Mouse (Mus musculus): ENCODE data around the gene Tmem50b.
"Not testable (repeated sequence)": the region's sequence is repeated elsewhere in the genome, so short reads cannot be mapped to it uniquely, and the experiment has no call there.

Gene Tmem50b

DNA sequence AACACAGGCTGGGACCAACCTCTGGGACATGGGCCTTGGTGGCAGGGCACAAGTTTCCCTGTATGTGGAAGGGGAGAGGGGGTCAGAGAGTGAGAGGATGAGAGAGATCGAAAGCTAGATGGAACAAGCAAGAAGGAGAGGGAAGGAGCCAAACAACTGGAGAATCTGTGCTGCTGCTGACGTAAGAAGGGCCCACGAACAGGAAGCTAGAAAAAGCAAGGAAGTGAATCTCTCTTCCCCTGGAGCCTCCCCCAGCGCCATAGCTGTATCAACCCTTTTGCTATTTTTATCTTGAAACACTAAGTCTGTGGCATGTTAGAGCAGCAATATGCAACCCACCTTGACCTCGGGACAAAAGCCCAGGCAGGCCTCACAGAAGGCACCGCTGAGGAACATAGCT is 59.5 kb downstream of the Tmem50b start:
- CTCF ChIA-PET, result no interaction called here

DNA sequence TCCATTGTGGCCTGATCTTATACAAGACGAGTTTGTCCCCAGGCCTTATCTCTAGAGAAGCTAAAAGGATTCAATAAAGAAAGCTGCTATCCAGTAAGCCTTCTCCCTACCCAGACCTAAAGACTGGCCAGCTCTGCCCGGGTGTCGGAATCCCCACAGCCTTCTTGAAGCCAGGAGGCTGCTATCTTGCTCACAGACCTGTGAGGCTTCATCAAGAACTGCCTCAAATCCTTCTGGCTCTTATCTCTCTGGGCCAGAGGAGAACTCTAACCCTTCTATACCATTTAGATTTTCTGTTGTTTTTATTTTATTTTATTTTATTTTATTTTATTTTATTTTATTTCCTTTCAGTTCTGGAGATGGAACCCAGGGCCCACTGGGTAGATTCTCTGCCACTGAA is 60.5 kb downstream of the Tmem50b start:
- CTCF ChIA-PET, result no interaction called here

DNA sequence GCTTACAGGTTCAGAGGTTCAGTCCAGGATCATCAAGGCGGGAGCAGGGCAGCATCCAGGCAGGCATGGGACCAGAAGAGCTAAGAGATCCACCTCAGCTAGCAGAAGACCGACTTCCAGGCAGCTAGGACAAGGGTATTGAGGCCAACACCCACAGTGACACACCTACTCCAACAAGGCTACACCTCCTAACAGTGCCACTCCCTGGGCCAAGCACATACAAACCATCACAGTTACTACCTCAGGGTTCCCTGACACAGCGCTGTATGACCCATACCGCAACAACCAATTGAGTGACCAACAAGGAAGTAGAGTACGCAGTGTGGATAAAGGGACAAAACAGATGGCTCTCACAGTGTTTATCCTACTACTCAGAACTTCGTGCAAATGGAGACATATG is 61.2 kb downstream of the Tmem50b start:
- CTCF ChIA-PET, result no interaction called here

- CTCF ChIA-PET, result no interaction called here
Measured at GRCm38 (mm10) chr16:91534888-91535287, 62.7 kb downstream of the Tmem50b start.

- CTCF ChIA-PET, result interaction anchor here (0.6 to 0.7 kb wide), 2 partner anchors 12 to 25 kb away, joined by 3 to 5 read pairs; no protein-coding TSS in a partner anchor
Measured at GRCm38 (mm10) chr16:91534477-91534876, 63.1 kb downstream of the Tmem50b start.

- CTCF ChIA-PET, result interaction anchor here (0.6 to 0.7 kb wide), 2 partner anchors 13 to 21 kb away, joined by 5 to 6 read pairs; no protein-coding TSS in a partner anchor
Measured at GRCm38 (mm10) chr16:91533097-91534001, 64.3 kb downstream of the Tmem50b start.

GRCm38 (mm10) chr16:91532429-91532828 is 65.2 kb downstream of the Tmem50b start:
- CTCF ChIA-PET, result interaction anchor here (0.6 to 0.7 kb wide), 2 partner anchors 9 to 20 kb away, joined by 6 to 10 read pairs; no protein-coding TSS in a partner anchor

DNA sequence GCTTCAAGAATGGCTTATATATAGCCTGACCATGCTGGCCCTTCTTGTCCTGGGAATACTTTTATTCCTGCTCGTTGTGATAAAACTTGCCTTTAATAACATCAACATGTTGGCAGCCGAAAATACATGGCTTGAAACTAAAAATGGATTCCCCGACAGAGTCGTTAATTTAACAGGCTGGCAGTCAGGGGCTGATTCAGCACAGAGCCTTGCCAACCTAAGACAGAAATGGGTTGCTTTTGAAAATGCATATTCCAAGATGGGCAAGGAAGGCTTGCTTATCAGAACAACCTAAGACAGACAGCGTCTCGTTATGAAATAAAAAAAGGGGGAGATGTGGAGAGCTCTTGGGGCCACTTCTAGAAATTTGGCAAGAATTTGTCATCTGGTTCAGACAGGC is 65.7 kb downstream of the Tmem50b start:
- CTCF ChIA-PET, result interaction anchor here (0.6 to 0.7 kb wide), 2 partner anchors 8 to 10 kb away, joined by 10 to 12 read pairs; no protein-coding TSS in a partner anchor

GRCm38 (mm10) chr16:91530830-91531229 is 66.8 kb downstream of the Tmem50b start:
- CTCF ChIA-PET, result not testable (repeated sequence)

DNA sequence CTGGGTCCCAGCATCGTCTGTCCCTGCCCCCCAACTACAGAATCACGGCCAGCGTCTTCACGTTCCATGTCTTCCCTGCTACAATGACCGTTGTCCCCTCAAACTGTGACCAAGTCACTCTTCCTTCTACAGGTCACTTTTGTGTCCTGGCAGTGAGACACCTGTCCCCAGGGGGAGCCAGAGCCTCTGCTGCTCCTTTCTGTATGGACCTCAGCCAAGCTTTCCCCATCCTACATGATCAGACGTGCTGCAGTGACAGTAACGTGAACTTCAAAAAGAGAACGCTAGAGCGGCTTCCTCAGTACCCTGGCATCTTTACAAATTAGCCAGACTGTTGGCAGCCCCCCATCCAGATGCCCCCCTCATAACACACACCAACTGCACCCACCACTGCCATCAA is 69.0 kb downstream of the Tmem50b start:
- CTCF ChIA-PET, result interaction anchor here (0.6 to 0.7 kb wide), 2 partner anchors 78 to 105 kb away, joined by 5 to 18 read pairs; no protein-coding TSS in a partner anchor

DNA sequence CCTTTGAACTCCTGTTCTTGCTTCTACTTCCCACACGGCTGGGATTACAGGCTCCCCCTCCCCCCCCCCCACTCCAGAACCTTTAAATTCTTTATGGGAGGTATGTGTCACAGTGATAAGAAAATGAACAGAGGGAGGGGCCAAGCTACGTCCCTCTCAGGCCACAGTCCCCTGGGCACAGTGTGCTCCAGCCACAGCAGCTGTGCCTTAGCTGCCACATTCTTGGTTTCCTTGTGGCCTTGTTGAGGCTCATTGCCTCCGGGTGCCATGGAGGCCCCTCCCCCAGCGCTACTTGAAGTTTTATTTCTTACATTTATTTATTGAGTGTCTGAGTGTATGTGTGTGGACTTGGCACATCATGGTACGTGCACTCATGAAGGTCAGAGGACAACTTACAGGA is 70.1 kb downstream of the Tmem50b start:
- CTCF ChIA-PET, result interaction anchor here (0.6 kb wide), 1 partner anchor 13 kb away, joined by 3 read pairs; no protein-coding TSS in a partner anchor

GRCm38 (mm10) chr16:91527051-91527450 is 70.5 kb downstream of the Tmem50b start:
- CTCF ChIA-PET, result no interaction called here

DNA sequence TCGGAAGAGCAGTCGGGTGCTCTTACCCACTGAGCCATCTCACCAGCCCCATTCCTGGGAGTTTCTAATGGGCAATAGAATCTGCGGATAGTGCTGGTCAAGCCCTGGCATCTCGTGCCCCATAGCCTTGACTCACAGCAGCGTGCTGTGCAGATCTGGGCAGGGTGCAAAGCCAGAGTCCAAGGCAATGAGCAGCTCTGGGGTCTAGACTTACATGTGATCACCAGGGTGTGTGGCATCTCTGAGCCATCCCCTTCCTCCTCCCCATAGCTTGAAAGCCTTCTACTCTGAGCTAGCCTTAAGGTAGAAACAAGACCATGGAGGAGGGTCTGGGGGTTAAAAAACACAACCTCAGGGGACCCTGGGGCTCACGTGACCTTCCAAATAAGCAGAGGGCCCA is 71.3 kb downstream of the Tmem50b start:
- CTCF ChIA-PET, result no interaction called here

Measured in spleen, embryonic (tissue).